Mouse (Mus musculus) right cerebral cortex, postnatal 36 days (tissue): ENCODE measurements around the gene Olfr1496.
"Not testable (repeated sequence)": the region's sequence is repeated elsewhere in the genome, so short reads cannot be mapped to it uniquely, and the experiment has no call there.

Experiments
- DNase-seq, 2 experiments: peaks; one replicate each; pipeline ENCODE4 v3.0.0; 2022; ENCODE audit warnings: low spot score in 2 of 2, mixed read lengths in 1 of 2

Gene Olfr1496

DNA sequence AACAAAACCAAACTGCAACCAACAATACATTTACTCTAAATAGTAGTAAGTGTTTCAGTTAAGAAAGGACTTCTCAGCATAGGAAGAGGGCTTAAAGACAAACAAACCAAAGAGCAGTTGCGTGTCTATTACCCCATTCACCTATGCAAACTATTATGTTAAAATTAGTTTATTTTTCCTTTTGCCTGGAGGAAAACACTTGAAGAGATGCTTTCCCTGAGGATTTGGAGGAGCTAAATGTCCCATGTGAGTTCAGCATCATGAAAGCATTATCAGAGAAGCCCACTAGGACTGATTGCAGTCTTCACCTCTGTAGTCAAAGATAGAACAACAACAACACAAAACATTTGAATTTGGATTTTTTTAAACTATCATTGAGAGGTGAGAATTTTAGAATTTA, at the start of gene Olfr1496:
Olfr1496 (plus strand) TSS at position 301 of the 400 bp plus-strand sequence.
- DNase-seq: no peak

DNA sequence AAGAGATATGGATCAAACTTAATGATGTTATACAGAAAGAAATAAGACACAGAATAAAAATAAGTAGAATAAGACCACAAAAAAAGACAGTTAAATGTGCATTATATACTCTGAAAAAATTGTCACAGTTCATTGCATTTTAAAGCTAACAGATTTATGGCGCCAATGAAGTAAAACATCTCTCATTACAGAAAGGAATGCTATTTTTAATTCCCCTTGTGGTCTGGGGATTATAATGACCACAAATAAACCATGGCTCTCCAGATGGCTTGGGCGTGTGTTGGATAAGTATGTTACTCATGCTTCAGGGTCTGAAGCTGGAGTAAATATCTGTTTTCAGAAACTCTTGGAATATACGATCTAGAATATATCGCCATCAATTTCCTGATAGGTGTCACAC, 38.2 kb upstream of the Olfr1496 start, which contains the start of gene Olfr1494:
Olfr1494 (plus strand) TSS at position 301 of the 400 bp plus-strand sequence.
- DNase-seq: no peak

GRCm38 (mm10) chr19:13749366-13749765, 28.3 kb upstream of the Olfr1496 start:
- no peak for DNase-seq

- DNase-seq: no peak
Measured at GRCm38 (mm10) chr19:13764306-13764705, 13.4 kb upstream of the Olfr1496 start, which contains the start of gene Olfr1495. TSS of gene Olfr1495 (plus strand) at chr19:13764606.

GRCm38 (mm10) chr19:13768565-13769276, 9.0 kb upstream of the Olfr1496 start:
- DNase-seq: no peak

DNA sequence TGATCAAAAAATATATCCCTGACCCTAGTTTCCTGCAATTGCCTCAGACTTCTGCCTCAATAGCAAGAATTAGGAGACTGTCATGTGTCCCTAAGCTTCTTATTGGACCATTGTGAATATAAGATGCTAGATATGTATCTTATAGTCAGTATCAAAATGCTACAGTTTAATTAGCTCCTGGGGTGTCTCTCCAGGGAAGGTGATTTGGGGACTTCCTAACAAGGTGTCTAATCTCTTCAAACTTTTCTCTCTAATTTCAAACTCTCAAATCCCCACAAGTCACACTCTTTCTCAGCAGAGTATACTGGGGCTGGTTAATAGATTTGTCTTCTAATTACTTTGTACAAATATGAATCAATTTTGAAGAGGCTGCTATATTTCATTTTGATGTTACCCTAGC, 20.4 kb downstream of the Olfr1496 start, which contains the start of gene Olfr1497:
Olfr1497 (minus strand) TSS at position 101 of the 400 bp plus-strand sequence.
- DNase-seq: no peak

DNA sequence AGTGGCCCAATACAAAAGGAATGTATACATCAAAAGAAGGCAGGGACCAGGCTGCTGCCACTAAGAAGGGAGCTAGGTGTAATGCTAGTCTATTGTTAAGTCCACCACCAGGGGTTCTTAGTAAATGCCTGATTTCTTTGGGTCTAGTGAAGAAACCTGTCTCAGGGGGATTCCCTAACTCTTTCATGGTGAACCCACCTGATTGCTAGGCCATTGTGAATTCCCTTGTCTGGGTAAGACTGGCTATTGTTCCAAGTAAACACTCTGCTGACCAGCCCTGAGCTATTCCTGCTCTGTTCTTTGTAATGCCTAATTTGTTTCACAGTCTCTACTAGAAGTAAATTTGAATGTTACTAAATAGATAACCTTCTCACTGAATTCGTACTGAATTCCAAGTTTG, 27.8 kb downstream of the Olfr1496 start:
- DNase-seq: not testable (repeated sequence)

GRCm38 (mm10) chr19:13812823-13813222, 35.1 kb downstream of the Olfr1496 start:
- no peak for DNase-seq

DNA sequence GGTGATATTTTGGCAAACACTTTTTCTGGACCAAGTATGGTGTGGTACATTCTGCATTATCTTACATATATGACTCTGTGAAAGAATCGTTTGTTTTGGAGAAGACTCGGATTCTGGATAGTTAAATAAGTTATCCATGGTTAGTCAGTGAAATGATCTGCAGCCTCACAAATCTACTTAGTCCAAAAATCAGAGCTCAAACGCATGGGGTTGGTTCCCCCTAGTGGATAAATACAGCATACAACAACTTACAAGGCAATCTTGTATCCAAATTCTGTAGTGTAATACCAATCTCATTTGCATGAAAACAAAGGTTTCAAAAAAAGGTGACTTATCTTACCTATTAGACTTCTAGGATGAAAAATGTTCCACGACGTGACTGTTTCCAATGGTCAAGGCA, 41.1 kb downstream of the Olfr1496 start:
- no peak for DNase-seq

DNA sequence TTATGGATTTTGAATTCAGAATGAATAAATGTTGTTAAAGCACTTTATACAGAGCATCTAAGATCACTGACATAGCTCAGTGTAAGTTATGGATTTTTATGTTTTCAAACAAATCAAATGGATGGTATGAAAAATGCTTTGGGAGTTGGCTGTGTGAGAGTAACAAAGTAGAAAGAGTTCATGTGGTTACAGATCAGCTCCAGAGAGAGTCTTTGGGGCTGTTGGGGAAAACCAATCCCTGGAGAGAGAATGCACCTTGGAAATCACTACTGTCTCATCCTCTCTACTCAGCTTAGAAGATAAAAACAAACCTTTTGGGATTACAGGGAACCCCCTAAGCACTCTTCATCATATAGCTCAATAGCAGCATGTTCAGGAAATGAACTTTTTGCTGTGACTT, 41.7 kb downstream of the Olfr1496 start, which contains the start of gene Olfr1499:
Olfr1499 (minus strand) TSS at position 101 of the 400 bp plus-strand sequence.
- no peak for DNase-seq

DNA sequence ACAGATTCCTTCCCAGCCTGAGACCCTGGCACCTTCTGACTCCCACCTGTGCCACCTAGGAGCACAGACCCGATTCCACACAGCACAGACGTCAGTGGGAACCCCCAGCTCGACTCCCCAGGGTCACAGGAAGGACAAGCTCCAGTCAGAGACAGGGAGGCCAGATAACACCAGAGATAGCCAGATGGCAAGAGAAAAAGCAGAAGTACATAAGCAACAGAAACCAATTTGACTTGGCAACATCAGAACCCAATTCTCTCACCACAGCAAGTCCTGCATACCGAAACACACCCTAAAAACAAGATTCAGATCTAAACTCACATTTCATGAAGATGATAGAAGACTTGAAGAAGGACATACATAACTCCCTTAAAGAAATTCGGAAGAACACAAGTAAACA, 43.2 kb downstream of the Olfr1496 start:
- no peak for DNase-seq

DNA sequence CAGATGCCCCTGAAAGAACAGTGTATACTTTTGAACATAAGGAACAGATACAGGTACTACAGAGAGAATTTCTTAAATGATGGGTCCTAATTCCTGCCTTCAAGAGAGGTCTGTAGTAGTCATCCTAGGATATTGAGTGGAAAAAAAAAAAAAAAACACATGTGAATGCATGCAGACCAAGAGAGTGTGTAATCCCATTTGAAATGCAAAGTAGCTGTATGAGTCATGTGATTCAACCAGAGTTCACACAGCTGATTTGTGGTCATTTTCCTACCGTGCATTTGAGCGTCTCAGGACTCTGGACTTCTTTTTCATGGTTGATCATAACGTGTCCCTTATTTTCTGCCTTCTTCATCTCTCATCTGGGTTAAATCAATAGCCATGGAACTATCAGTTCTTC, 50.8 kb downstream of the Olfr1496 start:
- no peak for DNase-seq

DNA sequence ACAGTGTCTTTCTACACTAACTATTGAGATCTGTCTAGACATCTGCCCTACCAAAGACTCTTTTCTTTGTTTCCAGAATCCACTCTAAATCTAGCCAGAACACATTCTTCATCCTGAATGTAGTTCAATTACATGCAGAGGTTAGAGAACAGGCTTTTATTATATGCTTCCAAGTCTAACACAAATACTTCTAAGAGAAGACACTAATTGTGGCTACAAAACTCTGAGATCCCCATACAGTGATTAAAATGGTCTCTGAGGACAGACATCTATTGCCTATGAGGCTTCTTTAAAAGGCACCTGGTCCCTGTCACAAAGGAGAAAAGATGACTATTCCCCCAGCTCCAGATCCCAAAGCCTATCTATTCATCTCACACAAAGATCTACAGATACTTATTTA, 52.7 kb downstream of the Olfr1496 start, which contains the start of gene Olfr1500:
Olfr1500 (minus strand) TSS at position 101 of the 400 bp plus-strand sequence.
- no peak for DNase-seq
